Mouse (Mus musculus) embryonic fibroblast, embryonic 13.5 days (primary cell): Measurements from ENCODE around the gene Panx2.

Source experiments
- CTCF ChIP-seq: IDR thresholded peaks from 2 replicates; pipeline ENCODE4 v1.5.1; 2011; ENCODE audit warnings: mild to moderate bottlenecking, control low read depth, low read length, moderate library complexity, borderline replicate concordance; ENCODE audit not compliant: insufficient read depth
- POLR2A ChIP-seq: IDR thresholded peaks from 2 replicates; pipeline ENCODE4 v1.6.1; 2011; ENCODE audit warnings: low read depth, mild to moderate bottlenecking, control low read depth, low read length, moderate library complexity

- TF ChIP-seq CTCF (no peak), POLR2A (no peak)
These were observed 5.4 kb downstream of the Panx2 start for GRCm38 (mm10) chr15:89064891-89065290.
